Mouse (Mus musculus) liver, embryonic 14.5 days (tissue): ENCODE data around the gene Pglyrp4. TPM values are rescaled to one million over a fixed set of nuclear protein-coding genes. Genes with fewer than 3 reads are reported as not detected.

Experiments
- ATAC-seq: fragments of 200-750 bp; cut with Nextera tagmentation; 2 replicates; pipeline ENCODE4 v1.8.0; 2017; ENCODE audit warnings: moderate number of reproducible peaks, mild to moderate bottlenecking, moderate library complexity; ENCODE audit not compliant: insufficient read depth
- DNase-seq, 3 experiments: peaks; one replicate each; pipeline ENCODE4 v3.0.0-alpha.2; 2012 to 2013; ENCODE audit warnings: low read depth in 3 of 3, low spot score in 3 of 3
- H3K27ac ChIP-seq: fragments of 300-500 bp; sonication (generic); 2 replicates; pipeline ENCODE4 v1.5.1; 2014; ENCODE audit warnings: moderate library complexity, mild to moderate bottlenecking, control low read depth, inconsistent platforms
- H3K27me3 ChIP-seq: fragments of 300-500 bp; sonication (generic); 2 replicates; pipeline ENCODE4 v1.6.1; 2014; ENCODE audit warnings: mild to moderate bottlenecking, low read length, moderate library complexity; ENCODE audit not compliant: control insufficient read depth, insufficient read depth
- H3K36me3 ChIP-seq: fragments of 300-500 bp; sonication (generic); replicated peaks from 2 replicates; pipeline ENCODE4 v1.6.1; 2014; ENCODE audit warnings: low read depth; ENCODE audit not compliant: control insufficient read depth, insufficient read depth
- H3K4me1 ChIP-seq, 2 experiments: fragments of 200-500 bp in 1 of 2; fragments of 300-500 bp in 1 of 2; sonication (generic) in 1 of 2; replicated peaks; 2 replicates each; pipeline ENCODE4 v1.6.1; 2012 to 2014; ENCODE audit warnings: antibody characterized with exemption in 1 of 2, inconsistent platforms in 1 of 2, low read length in 1 of 2; ENCODE audit not compliant: control insufficient read depth in 2 of 2, insufficient read depth in 2 of 2
- H3K4me2 ChIP-seq: fragments of 300-500 bp; sonication (generic); 2 replicates; pipeline ENCODE4 v1.6.1; 2014; ENCODE audit warnings: low read depth, mild to moderate bottlenecking, control low read depth, moderate library complexity
- H3K4me3 ChIP-seq, 2 experiments: fragments of 200-500 bp in 1 of 2; fragments of 300-500 bp in 1 of 2; sonication (generic) in 1 of 2; 2 replicates each; pipeline ENCODE4 v1.5.1; 2012 to 2014; ENCODE audit warnings: low read depth in 2 of 2, low read length in 2 of 2, mild to moderate bottlenecking in 2 of 2, control low read depth in 1 of 2, inconsistent platforms in 1 of 2, moderate library complexity in 1 of 2; ENCODE audit not compliant: insufficient read depth in 1 of 2
- H3K9ac ChIP-seq: fragments of 300-500 bp; sonication (generic); replicated peaks from 2 replicates; pipeline ENCODE4 v1.6.1; 2014; ENCODE audit warnings: mild to moderate bottlenecking, control low read depth, moderate library complexity
- H3K9me3 ChIP-seq: fragments of 300-500 bp; sonication (generic); 2 replicates; pipeline ENCODE4 v1.6.1; 2016; ENCODE audit warnings: low read length, mixed read lengths; ENCODE audit not compliant: control insufficient read depth
- CTCF ChIP-seq: IDR thresholded peaks from 2 replicates; pipeline ENCODE4 v1.5.1; 2016; ENCODE audit warnings: antibody characterized with exemption, low read depth, control low read depth
- EP300 ChIP-seq: IDR thresholded peaks from 2 replicates; pipeline ENCODE4 v1.6.1; 2016; ENCODE audit warnings: antibody characterized with exemption, low read depth
- whole genome bisulfite sequencing: fragments of 180-500 bp; shearing (Covaris S2); extraction: QIAGEN DNeasy Blood & Tissue Kit; methylation state at CpG from one replicate; pipeline ENCODE4 v1.1.7; 2014; ENCODE audit not compliant: insufficient replicate concordance; 5-methylcytosine and 5-hydroxymethylcytosine counted together
- polyA plus RNA-seq, 2 experiments: library from polyadenylated mRNA; depleted of rRNA in 1 of 2; stranded (reverse) in 1 of 2; unstranded in 1 of 2; fragments of >200 nt; fragmentation: Nextera tagmentation in 1 of 2; extraction: Ambion mirVana in 1 of 2; gene quantifications; 2 replicates each; pipeline versions ENCODE4 v1.2.1 to v1.2.3; 2012 to 2014

The Pglyrp4 gene
- polyA plus RNA-seq (2012; rRNA removed): 0.02 TPM in 1 of 2 replicates, not detected in the other
- polyA plus RNA-seq (2014; fragmentation: Nextera tagmentation; extraction: Ambion mirVana): 0.06 TPM in 1 of 2 replicates, not detected in the other

- H3K4me3 ChIP-seq: no peak within 1 kb of the TSS
- WGBS: 48% methylated on average over 3 of the region's 3 CpGs
- H3K9ac ChIP-seq: no peak within 1 kb of the TSS
- TF ChIP-seq CTCF (no peak), EP300 (no peak)
- DNase-seq (no peak), ATAC-seq (no peak)
- H3K27me3 ChIP-seq: no peaks in the 10 kb centered on the region
- H3K4me1 ChIP-seq: no peaks in the 10 kb centered on the region
- H3K36me3 ChIP-seq: no peaks in the 10 kb centered on the region
- H3K4me2 ChIP-seq: no peak within 1 kb of the TSS
- H3K9me3 ChIP-seq: no peaks in the 10 kb centered on the region
- H3K27ac ChIP-seq: no peak within 1 kb of the TSS
Measured at GRCm38 (mm10) chr3:90726606-90727005, at the start of gene Pglyrp4. Pglyrp4 (plus strand) TSS chr3:90726906.

GRCm38 (mm10) chr3:90678656-90679055 lies 48.0 kb upstream of the Pglyrp4 start:
- TF ChIP-seq EP300: no peak
- TF ChIP-seq CTCF: no peak
- H3K36me3 ChIP-seq: no peaks in the 10 kb centered on the region
- ATAC-seq: no peak
- H3K27me3 ChIP-seq: no peaks in the 10 kb centered on the region
- H3K27ac ChIP-seq: no peak overlapping the region
- no peak overlapping the region for H3K4me3 ChIP-seq
- H3K9ac ChIP-seq: no peak overlapping the region
- no peak for DNase-seq
- 7% methylated on average over 3 of the region's 3 CpGs for WGBS
- H3K4me1 ChIP-seq: no peaks in the 10 kb centered on the region
- no peaks in the 10 kb centered on the region for H3K9me3 ChIP-seq
- H3K4me2 ChIP-seq: no peak overlapping the region

- no peaks in the 10 kb centered on the region for H3K27me3 ChIP-seq
- no peak for DNase-seq
- H3K4me2 ChIP-seq: no peak overlapping the region
- no peak overlapping the region for H3K4me3 ChIP-seq
- H3K4me1 ChIP-seq: no peaks in the 10 kb centered on the region
- no peak for ATAC-seq
- no peaks in the 10 kb centered on the region for H3K36me3 ChIP-seq
- no peak overlapping the region for H3K9ac ChIP-seq
- no peak overlapping the region for H3K27ac ChIP-seq
- TF ChIP-seq EP300 (no peak), CTCF (no peak)
- WGBS: 70% methylated on average over 3 of the region's 3 CpGs
- H3K9me3 ChIP-seq: no peaks in the 10 kb centered on the region
Measured at GRCm38 (mm10) chr3:90683929-90684328, 42.8 kb upstream of the Pglyrp4 start.

GRCm38 (mm10) chr3:90686835-90687234 lies 39.9 kb upstream of the Pglyrp4 start:
- DNase-seq: no peak
- H3K36me3 ChIP-seq: no peaks in the 10 kb centered on the region
- no peak overlapping the region for H3K4me3 ChIP-seq
- no peak overlapping the region for H3K4me2 ChIP-seq
- no peaks in the 10 kb centered on the region for H3K9me3 ChIP-seq
- WGBS: 43% methylated on average over 2 of the region's 2 CpGs
- TF ChIP-seq EP300: no peak
- TF ChIP-seq CTCF: no peak
- no peak overlapping the region for H3K27ac ChIP-seq
- no peaks in the 10 kb centered on the region for H3K27me3 ChIP-seq
- H3K4me1 ChIP-seq: no peaks in the 10 kb centered on the region
- ATAC-seq: no peak
- H3K9ac ChIP-seq: no peak overlapping the region

GRCm38 (mm10) chr3:90693496-90693895 lies 33.2 kb upstream of the Pglyrp4 start:
- no peaks in the 10 kb centered on the region for H3K9me3 ChIP-seq
- H3K27ac ChIP-seq: no peak overlapping the region
- no peak overlapping the region for H3K9ac ChIP-seq
- H3K27me3 ChIP-seq: no peaks in the 10 kb centered on the region
- no peak overlapping the region for H3K4me2 ChIP-seq
- TF ChIP-seq EP300 (no peak), CTCF (no peak)
- DNase-seq: no peak
- no peaks in the 10 kb centered on the region for H3K36me3 ChIP-seq
- 35% methylated on average over 2 of the region's 2 CpGs for WGBS
- no peak for ATAC-seq
- no peak overlapping the region for H3K4me3 ChIP-seq
- no peaks in the 10 kb centered on the region for H3K4me1 ChIP-seq
